8 mouse cellular contexts compared by ENCODE assay signal in genomic region chr16:91647461-91648219, GRCm38 (mm10). TPM values are rescaled to one million over a fixed set of nuclear protein-coding genes. Genes with fewer than 3 reads are reported as not detected.
A peak's percentile ranks its signal among the peaks of the same experiment; 100 is the strongest.
DNase-seq lines count a peak whose midpoint lies in the region; ATAC-seq lines count a peak whose summit lies in the region.

Son (plus strand) TSS chr16:91647506.

- H3K27me3 ChIP-seq in hindbrain, embryonic 12.5 days, result no peaks in the 10 kb centered on the region

- under 1% methylated on average over 70 of the region's 70 CpGs for WGBS in hindbrain, embryonic 12.5 days

- peak within 1 kb of the TSS; percentile 99 for H3K27ac ChIP-seq in hindbrain, embryonic 12.5 days

- peak; percentile 97 for ATAC-seq in hindbrain, embryonic 12.5 days (ENCODE audit: low FRiP score)

- no peaks in the 10 kb centered on the region for H3K9me3 ChIP-seq in hindbrain, embryonic 12.5 days (replicated peaks)

- DNase-seq in NIH3T3 (ENCODE audit: low read depth), result peak; percentile 96
- DNase-seq in cerebellum, postnatal 10 days, result peak; percentile 96 to 98
- DNase-seq in frontal cortex, postnatal 10 days (ENCODE audit: low spot score in 2 of 2), result peak; percentile 95 to 98
- peak; percentile 96 to 98 for DNase-seq in layer of hippocampus, postnatal 14 days (ENCODE audit: low spot score in 2 of 2)
- peak; percentile 95 for DNase-seq in lung, postnatal 14 days
- DNase-seq in retina, adult 2 months (ENCODE audit: low read depth, low spot score), result peak; percentile 95
- DNase-seq in thymus, postnatal 36 days, result peak; percentile 92 to 97

- peaks cover 13% of the 10 kb centered on the region for H3K36me3 ChIP-seq in hindbrain, embryonic 12.5 days

- peak within 1 kb of the TSS; percentile 94 for H3K4me2 ChIP-seq in hindbrain, embryonic 12.5 days (replicated peaks)

- H3K4me1 ChIP-seq in hindbrain, embryonic 12.5 days, result peaks cover 12% of the 10 kb centered on the region

- peak within 1 kb of the TSS; percentile 77 for H3K4me3 ChIP-seq in hindbrain, embryonic 12.5 days

- peak within 1 kb of the TSS; percentile 82 for H3K9ac ChIP-seq in hindbrain, embryonic 12.5 days

RNA-seq across cellular contexts. Expression of gene Son, which starts in this region (rescaled TPM):
- 159 and 162 TPM in 2 replicates for polyA plus RNA-seq in hindbrain, embryonic 12.5 days (2016; fragmentation: Nextera tagmentation; extraction: Ambion mirVana)
- 100 to 1,000 TPM; 224 to 256 TPM for total RNA-seq in layer of hippocampus, postnatal 14 days (2021)

Comparison
In these comparisons a context has a peak if more than half of its experiments do, and no peak if none do; other contexts are left out.
1. Peak in every context shown above with its lines: DNase-seq, ATAC-seq, H3K4me3 ChIP-seq and H3K27ac ChIP-seq.